Mouse (Mus musculus) midbrain, embryonic 13.5 days (tissue): ENCODE results near the gene Chid1. TPM values are rescaled to one million over a fixed set of nuclear protein-coding genes. Genes with fewer than 3 reads are reported as not detected.

Source experiments
- ATAC-seq: fragments of 200-750 bp; cut with Nextera tagmentation; 2 replicates; pipeline ENCODE4 v1.8.0; 2017; ENCODE audit warnings: mild to moderate bottlenecking, moderate TSS enrichment, moderate library complexity
- H3K27ac ChIP-seq: fragments of 300-500 bp; sonication (generic); 2 replicates; pipeline ENCODE4 v1.5.1; 2015; ENCODE audit warnings: inconsistent platforms, mild to moderate bottlenecking, moderate library complexity
- H3K27me3 ChIP-seq: fragments of 300-500 bp; sonication (generic); 2 replicates; pipeline ENCODE4 v1.6.1; 2015; ENCODE audit warnings: mild to moderate bottlenecking, inconsistent platforms
- H3K36me3 ChIP-seq: fragments of 300-500 bp; sonication (generic); 2 replicates; pipeline ENCODE4 v1.6.1; 2015; ENCODE audit warnings: mild to moderate bottlenecking, inconsistent platforms
- H3K4me1 ChIP-seq: fragments of 300-500 bp; sonication (generic); replicated peaks from 2 replicates; pipeline ENCODE4 v1.6.1; 2015; ENCODE audit warnings: inconsistent platforms
- H3K4me2 ChIP-seq: fragments of 300-500 bp; sonication (generic); replicated peaks from 2 replicates; pipeline ENCODE4 v1.6.1; 2015; ENCODE audit warnings: moderate library complexity, mild to moderate bottlenecking, inconsistent platforms
- H3K4me3 ChIP-seq: fragments of 300-500 bp; sonication (generic); replicated peaks from 2 replicates; pipeline ENCODE4 v1.5.1; 2015; ENCODE audit warnings: mild to moderate bottlenecking, inconsistent platforms
- H3K9ac ChIP-seq: fragments of 300-500 bp; sonication (generic); replicated peaks from 2 replicates; pipeline ENCODE4 v1.6.1; 2015; ENCODE audit warnings: mild to moderate bottlenecking, inconsistent platforms
- H3K9me3 ChIP-seq: fragments of 300-500 bp; sonication (generic); 2 replicates; pipeline ENCODE4 v1.6.1; 2016; ENCODE audit warnings: mild to moderate bottlenecking, inconsistent platforms
- WGBS: fragments of 180-500 bp; shearing (Covaris S2); methylation state at CpG from one replicate; pipeline ENCODE4 v1.1.7; 2015; 5-methylcytosine and 5-hydroxymethylcytosine counted together
- polyA plus RNA-seq: library from polyadenylated mRNA; unstranded; fragments of >200 nt; fragmentation: Nextera tagmentation; extraction: Ambion mirVana; gene quantifications from 2 replicates; pipeline ENCODE4 v1.2.1, GENCODE M21; 2015

Gene Chid1
- polyA plus RNA-seq, 1 experiment from 2014 or later: 31.7 TPM

DNA sequence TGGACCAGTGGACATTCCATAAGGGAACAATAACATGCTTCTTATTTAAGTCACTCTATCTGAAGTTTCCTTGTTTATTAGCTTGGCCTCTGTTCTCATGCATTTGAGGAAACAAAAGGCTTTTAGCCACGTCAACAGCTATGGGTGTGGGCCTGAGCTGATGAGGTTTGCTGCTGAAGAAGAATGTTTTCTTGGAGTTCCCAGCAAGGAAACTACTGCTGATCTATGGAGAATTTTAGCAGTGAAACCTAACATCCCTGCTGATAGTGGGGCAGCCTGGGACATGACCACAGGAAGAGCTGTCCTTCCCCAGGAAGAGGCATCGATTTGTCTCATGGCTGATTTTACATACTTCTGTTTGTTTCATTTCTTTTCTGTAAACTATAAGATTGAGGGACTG lies 10.8 kb upstream of the Chid1 start:
- H3K9ac ChIP-seq: no peak overlapping the region
- H3K27ac ChIP-seq: no peak overlapping the region
- no peaks in the 10 kb centered on the region for H3K27me3 ChIP-seq
- no peaks in the 10 kb centered on the region for H3K36me3 ChIP-seq
- ATAC-seq: no peak
- no peaks in the 10 kb centered on the region for H3K9me3 ChIP-seq
- 89% methylated on average over 2 of the region's 2 CpGs for WGBS
- H3K4me1 ChIP-seq: no peaks in the 10 kb centered on the region
- no peak overlapping the region for H3K4me3 ChIP-seq
- H3K4me2 ChIP-seq: no peak overlapping the region

DNA sequence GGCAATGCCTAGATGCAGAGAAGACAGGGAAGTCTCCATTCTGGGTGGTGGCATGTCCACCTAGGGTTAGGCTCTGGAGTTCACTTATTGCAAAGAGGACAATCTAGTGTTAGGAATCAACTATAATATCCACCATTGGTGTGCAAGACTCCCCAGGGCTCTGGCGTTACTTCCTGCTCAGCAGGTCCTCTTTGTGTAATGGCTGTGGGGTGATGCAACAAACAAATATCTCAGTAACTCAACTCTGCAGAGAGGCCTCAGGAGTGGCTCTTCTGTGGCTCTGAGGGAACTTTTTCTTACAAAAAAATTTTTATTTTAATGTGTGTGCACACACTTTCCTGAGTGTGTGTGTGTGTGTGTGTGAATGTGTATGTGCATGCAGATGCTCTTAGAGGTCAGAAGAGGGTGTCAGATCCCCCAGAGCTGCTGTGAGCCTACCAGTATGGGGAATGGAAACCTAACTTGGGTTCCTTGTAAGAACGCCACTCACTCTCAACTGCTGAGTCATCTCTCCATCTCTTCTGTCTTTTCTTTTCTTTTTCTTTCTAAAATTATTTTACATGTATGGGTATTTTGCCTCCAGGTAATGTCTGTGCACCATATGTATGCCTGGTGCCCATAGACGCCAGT lies 9.9 kb upstream of the Chid1 start:
- no peak overlapping the region for H3K4me3 ChIP-seq
- no peak overlapping the region for H3K9ac ChIP-seq
- WGBS: 88% methylated on average over 3 of the region's 3 CpGs
- no peaks in the 10 kb centered on the region for H3K27me3 ChIP-seq
- no peaks in the 10 kb centered on the region for H3K36me3 ChIP-seq
- H3K4me1 ChIP-seq: no peaks in the 10 kb centered on the region
- no peak overlapping the region for H3K4me2 ChIP-seq
- ATAC-seq: no peak
- H3K9me3 ChIP-seq: no peaks in the 10 kb centered on the region
- no peak overlapping the region for H3K27ac ChIP-seq

- no peak for ATAC-seq
- H3K4me2 ChIP-seq: no peak overlapping the region
- no peaks in the 10 kb centered on the region for H3K36me3 ChIP-seq
- no peak overlapping the region for H3K9ac ChIP-seq
- no peaks in the 10 kb centered on the region for H3K27me3 ChIP-seq
- no peak overlapping the region for H3K27ac ChIP-seq
- no peak overlapping the region for H3K4me3 ChIP-seq
- no peaks in the 10 kb centered on the region for H3K9me3 ChIP-seq
- WGBS: 76% methylated on average over 4 of the region's 4 CpGs
- peaks cover 9% of the 10 kb centered on the region for H3K4me1 ChIP-seq
Observed at GRCm38 (mm10) chr7:141544654-141545053, 5.0 kb upstream of the Chid1 start.

DNA sequence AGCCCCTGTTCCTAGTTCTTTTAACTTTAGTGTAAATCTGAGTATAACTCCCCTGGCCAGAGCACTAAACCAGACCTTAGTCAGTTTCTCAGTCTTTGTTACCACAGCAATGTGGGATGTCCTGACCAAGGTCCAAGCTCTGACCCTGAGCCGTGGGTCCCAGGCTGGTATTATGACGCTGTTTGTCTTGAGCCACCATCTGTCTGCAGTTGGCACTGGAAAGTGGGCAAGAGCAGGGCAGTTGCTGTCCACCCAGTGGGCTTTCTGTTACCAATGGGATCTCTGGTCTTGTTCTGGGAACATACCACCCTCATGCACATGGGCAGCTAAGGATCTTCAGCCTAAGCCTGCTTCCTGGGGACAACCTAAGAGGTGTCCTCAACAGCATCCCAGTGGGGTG lies 2.9 kb upstream of the Chid1 start:
- Histone ChIP-seq H3K4me1 (peaks cover 20% of the 10 kb centered on the region), H3K27ac (no peak overlapping the region), H3K36me3 (no peaks in the 10 kb centered on the region)

GRCm38 (mm10) chr7:141541681-141542080 lies 2.0 kb upstream of the Chid1 start:
- Histone ChIP-seq H3K36me3 (no peaks in the 10 kb centered on the region), H3K4me3 (no peak overlapping the region), H3K27ac (no peak overlapping the region), H3K9me3 (no peaks in the 10 kb centered on the region), H3K4me2 (no peak overlapping the region), H3K27me3 (no peaks in the 10 kb centered on the region), H3K9ac (no peak overlapping the region), H3K4me1 (peaks cover 20% of the 10 kb centered on the region)
- ATAC-seq: no peak
- WGBS: 78% methylated on average over 4 of the region's 4 CpGs

More for the DNA sequence above, 2.9 kb upstream of the Chid1 start:
- no peaks in the 10 kb centered on the region for H3K27me3 ChIP-seq
- H3K4me2 ChIP-seq: no peak overlapping the region
- 95% methylated on average over 2 of the region's 2 CpGs for WGBS
- ATAC-seq: no peak
- no peak overlapping the region for H3K4me3 ChIP-seq
- H3K9ac ChIP-seq: no peak overlapping the region
- H3K9me3 ChIP-seq: no peaks in the 10 kb centered on the region

GRCm38 (mm10) chr7:141540312-141541081 lies 840 bp upstream of the Chid1 start:
- WGBS: 65% methylated on average over 13 of the region's 13 CpGs
- Histone ChIP-seq H3K4me2 (peak overlapping the region; percentile 92), H3K27me3 (no peaks in the 10 kb centered on the region), H3K9ac (peak overlapping the region; percentile 54), H3K9me3 (no peaks in the 10 kb centered on the region), H3K27ac (peak overlapping the region; percentile 59), H3K36me3 (no peaks in the 10 kb centered on the region), H3K4me1 (peaks cover 20% of the 10 kb centered on the region), H3K4me3 (peak overlapping the region; percentile 66)
- ATAC-seq: 0 out of 2 replicates have a peak, but pooled peaks have one; percentile 2

GRCm38 (mm10) chr7:141538852-141539555 lies 653 bp downstream of the Chid1 start:
- Histone ChIP-seq H3K9me3 (no peaks in the 10 kb centered on the region), H3K4me1 (peaks cover 20% of the 10 kb centered on the region), H3K27ac (peak overlapping the region; percentile 74), H3K4me2 (peak overlapping the region; percentile 92), H3K36me3 (no peaks in the 10 kb centered on the region), H3K4me3 (peak overlapping the region; percentile 66), H3K27me3 (no peaks in the 10 kb centered on the region), H3K9ac (peak overlapping the region; percentile 86)
- WGBS: 17% methylated on average over 18 of the region's 18 CpGs
- no peak; the same call in 1 of the 2 replicates for ATAC-seq

- H3K36me3 ChIP-seq: peaks cover 9% of the 10 kb centered on the region
- H3K27ac ChIP-seq: no peak overlapping the region
- 71% methylated on average over 1 of the region's 1 CpGs for WGBS
- ATAC-seq: no peak
- H3K27me3 ChIP-seq: no peaks in the 10 kb centered on the region
- H3K9me3 ChIP-seq: no peaks in the 10 kb centered on the region
- peaks cover 17% of the 10 kb centered on the region for H3K4me1 ChIP-seq
- no peak overlapping the region for H3K4me2 ChIP-seq
- H3K4me3 ChIP-seq: no peak overlapping the region
- H3K9ac ChIP-seq: no peak overlapping the region
Observed at GRCm38 (mm10) chr7:141535570-141535969, 4.1 kb downstream of the Chid1 start.

GRCm38 (mm10) chr7:141525580-141525925 lies 14.1 kb downstream of the Chid1 start:
- H3K27ac ChIP-seq: no peak overlapping the region

GRCm38 (mm10) chr7:141524760-141525579 lies 14.7 kb downstream of the Chid1 start:
- Histone ChIP-seq H3K9ac (0 out of 2 replicates have a peak overlapping the region, but pooled peaks have one; percentile 8), H3K27ac (0 out of 2 replicates have a peak overlapping the region, but pooled peaks have one; percentile 6), H3K27me3 (no peaks in the 10 kb centered on the region), H3K9me3 (no peaks in the 10 kb centered on the region), H3K4me3 (no peak overlapping the region), H3K4me1 (no peaks in the 10 kb centered on the region), H3K4me2 (no peak overlapping the region), H3K36me3 (peaks cover 58% of the 10 kb centered on the region)
- peak; percentile 88 for ATAC-seq
- 59% methylated on average over 6 of the region's 6 CpGs for WGBS

More at GRCm38 (mm10) chr7:141525580-141525925, 14.1 kb downstream of the Chid1 start:
- no peaks in the 10 kb centered on the region for H3K9me3 ChIP-seq
- no peaks in the 10 kb centered on the region for H3K27me3 ChIP-seq
- peaks cover 57% of the 10 kb centered on the region for H3K36me3 ChIP-seq
- no peak overlapping the region for H3K9ac ChIP-seq
- ATAC-seq: peak; percentile 62; the same call in 1 of the 2 replicates
- H3K4me2 ChIP-seq: no peak overlapping the region
- WGBS: 89% methylated on average over 4 of the region's 4 CpGs
- no peak overlapping the region for H3K4me3 ChIP-seq
- no peaks in the 10 kb centered on the region for H3K4me1 ChIP-seq

DNA sequence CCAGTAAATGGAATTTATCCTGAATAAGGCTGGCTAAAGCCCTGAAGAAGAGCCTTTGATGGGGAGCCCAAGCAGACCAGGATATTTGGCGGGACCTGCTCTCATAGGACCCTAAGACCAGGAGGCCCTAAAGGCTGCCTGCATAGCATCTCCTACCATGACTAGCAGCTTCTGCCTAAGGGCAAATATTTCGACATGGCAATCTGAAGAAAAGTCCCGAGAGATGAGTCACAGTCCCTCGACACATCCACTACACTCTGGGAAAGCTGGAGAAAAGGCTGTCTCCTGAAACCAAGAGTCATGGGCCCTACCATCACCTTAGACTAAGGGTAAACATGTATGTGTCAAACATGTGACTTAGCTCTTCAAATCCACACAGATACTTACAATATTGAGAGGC lies 15.4 kb downstream of the Chid1 start:
- Histone ChIP-seq H3K36me3 (peaks cover 58% of the 10 kb centered on the region), H3K27me3 (no peaks in the 10 kb centered on the region), H3K27ac (no peak overlapping the region), H3K4me1 (no peaks in the 10 kb centered on the region), H3K4me2 (no peak overlapping the region), H3K9me3 (no peaks in the 10 kb centered on the region), H3K4me3 (no peak overlapping the region), H3K9ac (no peak overlapping the region)
- ATAC-seq: no peak
- WGBS: 95% methylated on average over 4 of the region's 4 CpGs
